Mouse (Mus musculus) cerebellum, postnatal 14 days (tissue): Measurements from ENCODE around the gene Pde11a.
"Not testable (repeated sequence)": the region's sequence is repeated elsewhere in the genome, so short reads cannot be mapped to it uniquely, and the experiment has no call there.

ENCODE experiments used
- DNase-seq, 2 experiments: peaks; one replicate each; pipeline ENCODE4 v3.0.0; 2021; ENCODE audit warnings: mixed read lengths in 2 of 2

Gene Pde11a

GRCm38 (mm10) chr2:75988378-75988777 lies 350.2 kb downstream of the Pde11a start:
- DNase-seq = no peak

GRCm38 (mm10) chr2:75987739-75988138 lies 350.8 kb downstream of the Pde11a start:
- no peak for DNase-seq

GRCm38 (mm10) chr2:75985124-75985523 lies 353.4 kb downstream of the Pde11a start:
- DNase-seq = peak; percentile 78 to 80

GRCm38 (mm10) chr2:75983847-75984246 lies 354.7 kb downstream of the Pde11a start:
- peak; percentile 85 for DNase-seq

- DNase-seq = no peak
These were observed 355.5 kb downstream of the Pde11a start for GRCm38 (mm10) chr2:75983091-75983490.

- no peak for DNase-seq
These were observed 355.9 kb downstream of the Pde11a start for GRCm38 (mm10) chr2:75982626-75983025.

- DNase-seq = peak; percentile 85 to 86
These were observed 357.0 kb downstream of the Pde11a start, which contains the start of gene Ttc30a1 for GRCm38 (mm10) chr2:75981440-75982081. Gene Ttc30a1 (minus strand): TSS chr2:75981967.

GRCm38 (mm10) chr2:75980933-75981439 lies 357.6 kb downstream of the Pde11a start:
- DNase-seq = not testable (repeated sequence)

- peak in 1 of 2 experiments; percentile 37 for DNase-seq
These were observed 360.7 kb downstream of the Pde11a start, which contains the start of gene Ttc30a2 for GRCm38 (mm10) chr2:75977752-75978368. Gene Ttc30a2 (minus strand): TSS chr2:75978170.

- not testable (repeated sequence) for DNase-seq
These were observed 362.5 kb downstream of the Pde11a start for GRCm38 (mm10) chr2:75976070-75976469.

GRCm38 (mm10) chr2:75974131-75974530 lies 364.4 kb downstream of the Pde11a start:
- DNase-seq = no peak

GRCm38 (mm10) chr2:75964972-75965371 lies 373.6 kb downstream of the Pde11a start:
- DNase-seq = peak; percentile 83 to 88

GRCm38 (mm10) chr2:75964512-75964911 lies 374.1 kb downstream of the Pde11a start:
- DNase-seq = peak; percentile 79 to 83

- DNase-seq = no peak
These were observed 374.5 kb downstream of the Pde11a start for GRCm38 (mm10) chr2:75964051-75964450.

GRCm38 (mm10) chr2:75963211-75963840 lies 375.2 kb downstream of the Pde11a start:
- DNase-seq = no peak

GRCm38 (mm10) chr2:75960366-75961330 lies 377.9 kb downstream of the Pde11a start:
- DNase-seq = peak; percentile 38 to 49

GRCm38 (mm10) chr2:75959850-75960365 lies 378.7 kb downstream of the Pde11a start:
- peak; percentile 77 to 80 for DNase-seq

GRCm38 (mm10) chr2:75959183-75959849 lies 379.3 kb downstream of the Pde11a start:
- DNase-seq = peak; percentile 56 to 60

- DNase-seq = no peak
These were observed 382.9 kb downstream of the Pde11a start for GRCm38 (mm10) chr2:75955709-75956108.

GRCm38 (mm10) chr2:75953320-75953719 lies 385.3 kb downstream of the Pde11a start:
- peak; percentile 55 to 59 for DNase-seq

- no peak for DNase-seq
These were observed 387.9 kb downstream of the Pde11a start for GRCm38 (mm10) chr2:75950685-75951084.
